Mouse (Mus musculus) adrenal gland, adult 18-20 months (tissue): Measurements from ENCODE around the gene Arhgef1. TPM values are rescaled to one million over a fixed set of nuclear protein-coding genes. Genes with fewer than 3 reads are reported as not detected.

Experiments
- DNase-seq, 2 experiments: peaks; one replicate each; pipeline ENCODE4 v3.0.0; 2021 to 2022; ENCODE audit warnings: low spot score in 2 of 2
- total RNA-seq, 2 experiments: library from RNA; stranded (reverse); gene quantifications; 1 replicate in 1 of 2; 2 replicates in 1 of 2; pipeline ENCODE4 v1.2.3; 2021

Gene Arhgef1
- total RNA-seq, 2 experiments from 2014 or later = 83.2 to 85.5 TPM

GRCm38 (mm10) chr7:24931651-24932050, 28.9 kb downstream of the Arhgef1 start:
- DNase-seq = no peak

- DNase-seq = no peak
Measured at GRCm38 (mm10) chr7:24943641-24944040, 40.9 kb downstream of the Arhgef1 start.

GRCm38 (mm10) chr7:24944257-24944950, 41.7 kb downstream of the Arhgef1 start, which contains the start of gene Gm4881:
Gm4881 (minus strand) TSS chr7:24944494.
- DNase-seq = no peak

- no peak for DNase-seq
Measured at GRCm38 (mm10) chr7:24947316-24948048, 44.8 kb downstream of the Arhgef1 start.

GRCm38 (mm10) chr7:24948774-24949173, 46.1 kb downstream of the Arhgef1 start:
- no peak for DNase-seq

- DNase-seq = peak; percentile 68 to 75
Measured at GRCm38 (mm10) chr7:24949958-24950623, 47.4 kb downstream of the Arhgef1 start.

- no peak for DNase-seq
Measured at GRCm38 (mm10) chr7:24953966-24954365, 51.3 kb downstream of the Arhgef1 start.

- no peak for DNase-seq
Measured at GRCm38 (mm10) chr7:24954450-24954849, 51.7 kb downstream of the Arhgef1 start.

- no peak for DNase-seq
Measured at GRCm38 (mm10) chr7:24955226-24955625, 52.5 kb downstream of the Arhgef1 start.

- no peak for DNase-seq
Measured at GRCm38 (mm10) chr7:24964288-24964687, 61.6 kb downstream of the Arhgef1 start.

GRCm38 (mm10) chr7:24964897-24965535, 62.3 kb downstream of the Arhgef1 start:
- peak; percentile 76 to 84 for DNase-seq

- DNase-seq = no peak
Measured at GRCm38 (mm10) chr7:24967966-24968365, 65.3 kb downstream of the Arhgef1 start.

GRCm38 (mm10) chr7:24968463-24968862, 65.8 kb downstream of the Arhgef1 start:
- DNase-seq = no peak

- no peak for DNase-seq
Measured at GRCm38 (mm10) chr7:24969805-24970204, 67.1 kb downstream of the Arhgef1 start.

GRCm38 (mm10) chr7:24970341-24970740, 67.6 kb downstream of the Arhgef1 start:
- no peak for DNase-seq

GRCm38 (mm10) chr7:24971261-24971971, 68.7 kb downstream of the Arhgef1 start:
- DNase-seq = peak in 1 of 2 experiments; percentile 39

- peak; percentile 85 to 86 for DNase-seq
Measured at GRCm38 (mm10) chr7:24971972-24972893, 69.5 kb downstream of the Arhgef1 start, which contains the start of gene Rabac1. Rabac1 (minus strand) TSS chr7:24972754.

- DNase-seq = no peak
Measured at GRCm38 (mm10) chr7:24973208-24973607, 70.5 kb downstream of the Arhgef1 start.

- DNase-seq = no peak
Measured at GRCm38 (mm10) chr7:24973902-24974301, 71.2 kb downstream of the Arhgef1 start.
